Mouse (Mus musculus): ENCODE data around the gene Gtf2f2.

GRCm38 (mm10) chr14:76044164-76044557, 33.5 kb upstream of the Gtf2f2 start:
- TF ChIP-seq GATA1 (IDR thresholded peaks at IDR 0.05; ENCODE audit: low read length) (no peak), TAL1 (IDR thresholded peaks at IDR 0.05; ENCODE audit: low read length) (no peak)

All from erythroblast, embryonic 14.5 days (primary cell).